Mouse (Mus musculus) forebrain, embryonic 14.5 days (tissue): Measurements from ENCODE around the gene Pgam1. TPM values are rescaled to one million over a fixed set of nuclear protein-coding genes. Genes with fewer than 3 reads are reported as not detected.

Experiments
- ATAC-seq: fragments of 200-750 bp; cut with Nextera tagmentation; 2 replicates; pipeline ENCODE4 v1.8.0; 2017; ENCODE audit warnings: mild to moderate bottlenecking, moderate library complexity
- DNase-seq: peaks from one replicate; pipeline ENCODE4 v3.0.0-alpha.2; 2015; ENCODE audit warnings: low spot score
- H3K27ac ChIP-seq: fragments of 300-500 bp; sonication (generic); 2 replicates; pipeline ENCODE4 v1.5.1; 2014; ENCODE audit warnings: low read depth, mild to moderate bottlenecking, control low read depth, low read length, moderate library complexity
- H3K27me3 ChIP-seq: fragments of 300-500 bp; sonication (generic); replicated peaks from 2 replicates; pipeline ENCODE4 v1.6.1; 2014; ENCODE audit warnings: low read length, control low read depth, mixed read lengths; ENCODE audit not compliant: control insufficient read depth, insufficient read depth
- H3K36me3 ChIP-seq: fragments of 300-500 bp; sonication (generic); 2 replicates; pipeline ENCODE4 v1.6.1; 2014; ENCODE audit warnings: low read length, control low read depth; ENCODE audit not compliant: control insufficient read depth, insufficient read depth
- H3K4me1 ChIP-seq: fragments of 300-500 bp; sonication (generic); 2 replicates; pipeline ENCODE4 v1.6.1; 2014; ENCODE audit warnings: antibody characterized with exemption, low read length, control low read depth; ENCODE audit not compliant: control insufficient read depth, insufficient read depth
- H3K4me2 ChIP-seq: fragments of 300-500 bp; sonication (generic); 2 replicates; pipeline ENCODE4 v1.6.1; 2014; ENCODE audit warnings: mild to moderate bottlenecking, control low read depth, low read length
- H3K4me3 ChIP-seq: fragments of 300-500 bp; sonication (generic); 2 replicates; pipeline ENCODE4 v1.5.1; 2014; ENCODE audit warnings: low read depth, low read length, control low read depth
- H3K9ac ChIP-seq: fragments of 300-500 bp; sonication (generic); 2 replicates; pipeline ENCODE4 v1.6.1; 2014; ENCODE audit warnings: mild to moderate bottlenecking, low read length, control low read depth, moderate library complexity
- H3K9me3 ChIP-seq: fragments of 300-500 bp; sonication (generic); replicated peaks from 2 replicates; pipeline ENCODE4 v1.6.1; 2016; ENCODE audit warnings: low read length, control low read depth, mixed read lengths; ENCODE audit not compliant: control insufficient read depth
- WGBS: fragments of 180-500 bp; shearing (Covaris S2); extraction: QIAGEN DNeasy Blood & Tissue Kit; methylation state at CpG from one replicate; pipeline ENCODE4 v1.1.7; 2014; 5-methylcytosine and 5-hydroxymethylcytosine counted together
- polyA plus RNA-seq: library from polyadenylated mRNA; unstranded; fragments of >200 nt; fragmentation: Nextera tagmentation; extraction: Ambion mirVana; gene quantifications from 2 replicates; pipeline ENCODE4 v1.2.1, GENCODE M21; 2014

Pgam1 gene
- polyA plus RNA-seq, 1 experiment from 2014 or later = 522 TPM

GRCm38 (mm10) chr19:41894959-41895358 lies 16.8 kb upstream of the Pgam1 start:
- Histone ChIP-seq H3K27me3 (no peaks in the 10 kb centered on the region), H3K4me1 (peaks cover 7% of the 10 kb centered on the region), H3K9me3 (no peaks in the 10 kb centered on the region), H3K4me3 (peak overlapping the region; percentile 78), H3K9ac (no peak overlapping the region), H3K36me3 (peaks cover 13% of the 10 kb centered on the region), H3K27ac (no peak overlapping the region), H3K4me2 (peak overlapping the region; percentile 89)
- ATAC-seq (no peak), DNase-seq (no peak)
- WGBS = 57% methylated on average over 7 of the region's 7 CpGs

GRCm38 (mm10) chr19:41895460-41896318 lies 16.0 kb upstream of the Pgam1 start, which contains the start of gene Rrp12:
Rrp12 (minus strand) TSS chr19:41896173.
- peak; percentile 97 for ATAC-seq
- Histone ChIP-seq H3K36me3 (peaks cover 7% of the 10 kb centered on the region; the same call in 1 of the 2 replicates), H3K9ac (peak within 1 kb of the TSS; percentile 66), H3K4me3 (peak within 1 kb of the TSS; percentile 78), H3K27me3 (no peaks in the 10 kb centered on the region), H3K9me3 (no peaks in the 10 kb centered on the region), H3K4me2 (peak within 1 kb of the TSS; percentile 89), H3K4me1 (peaks cover 7% of the 10 kb centered on the region), H3K27ac (no peak within 1 kb of the TSS)
- 1% methylated on average over 46 of the region's 46 CpGs for WGBS
- DNase-seq = peak; percentile 98

GRCm38 (mm10) chr19:41896319-41896711 lies 15.4 kb upstream of the Pgam1 start:
- ATAC-seq = peak; percentile 36; the same call in 1 of the 2 replicates
- peak overlapping the region; percentile 78 for H3K4me3 ChIP-seq
- H3K27ac ChIP-seq = no peak overlapping the region
- WGBS = 17% methylated on average over 18 of the region's 18 CpGs
- peak overlapping the region; percentile 66; the same call in 1 of the 2 replicates for H3K9ac ChIP-seq
- H3K27me3 ChIP-seq = no peaks in the 10 kb centered on the region
- peaks cover under 1% of the 10 kb centered on the region; the same call in 1 of the 2 replicates for H3K36me3 ChIP-seq
- no peaks in the 10 kb centered on the region for H3K9me3 ChIP-seq
- peaks cover 7% of the 10 kb centered on the region for H3K4me1 ChIP-seq
- peak overlapping the region; percentile 89 for H3K4me2 ChIP-seq
- DNase-seq = no peak

GRCm38 (mm10) chr19:41898860-41899259 lies 12.9 kb upstream of the Pgam1 start:
- no peaks in the 10 kb centered on the region for H3K36me3 ChIP-seq
- H3K27me3 ChIP-seq = no peaks in the 10 kb centered on the region
- H3K4me3 ChIP-seq = no peak overlapping the region
- 47% methylated on average over 4 of the region's 4 CpGs for WGBS
- no peak overlapping the region for H3K9ac ChIP-seq
- ATAC-seq (no peak), DNase-seq (peak; percentile 69)
- no peak overlapping the region for H3K27ac ChIP-seq
- no peaks in the 10 kb centered on the region for H3K9me3 ChIP-seq
- H3K4me2 ChIP-seq = no peak overlapping the region
- peaks cover 7% of the 10 kb centered on the region for H3K4me1 ChIP-seq

- no peak for ATAC-seq
- WGBS = 89% methylated on average over 8 of the region's 8 CpGs
- no peak overlapping the region for H3K27ac ChIP-seq
- DNase-seq = no peak
- no peaks in the 10 kb centered on the region for H3K36me3 ChIP-seq
- H3K4me3 ChIP-seq = no peak overlapping the region
- H3K9me3 ChIP-seq = no peaks in the 10 kb centered on the region
- peaks cover under 1% of the 10 kb centered on the region; the same call in 1 of the 2 replicates for H3K4me1 ChIP-seq
- no peaks in the 10 kb centered on the region for H3K27me3 ChIP-seq
- no peak overlapping the region for H3K9ac ChIP-seq
- H3K4me2 ChIP-seq = no peak overlapping the region
These were observed 11.1 kb upstream of the Pgam1 start for GRCm38 (mm10) chr19:41900495-41901090.

GRCm38 (mm10) chr19:41901696-41902095 lies 10.0 kb upstream of the Pgam1 start:
- 48% methylated on average over 2 of the region's 2 CpGs for WGBS

GRCm38 (mm10) chr19:41902848-41903593 lies 8.7 kb upstream of the Pgam1 start:
- H3K4me3 ChIP-seq = no peak overlapping the region
- no peak overlapping the region for H3K9ac ChIP-seq
- H3K36me3 ChIP-seq = no peaks in the 10 kb centered on the region
- H3K9me3 ChIP-seq = no peaks in the 10 kb centered on the region
- DNase-seq (no peak), ATAC-seq (no peak)
- H3K4me2 ChIP-seq = no peak overlapping the region
- no peaks in the 10 kb centered on the region for H3K27me3 ChIP-seq
- 89% methylated on average over 10 of the region's 10 CpGs for WGBS
- no peaks in the 10 kb centered on the region for H3K4me1 ChIP-seq
- H3K27ac ChIP-seq = no peak overlapping the region

More at GRCm38 (mm10) chr19:41901696-41902095, 10.0 kb upstream of the Pgam1 start:
- Histone ChIP-seq H3K4me2 (no peak overlapping the region), H3K4me3 (no peak overlapping the region), H3K9ac (no peak overlapping the region), H3K4me1 (no peaks in the 10 kb centered on the region), H3K27me3 (no peaks in the 10 kb centered on the region), H3K36me3 (no peaks in the 10 kb centered on the region), H3K9me3 (no peaks in the 10 kb centered on the region), H3K27ac (no peak overlapping the region)
- ATAC-seq (no peak), DNase-seq (peak; percentile 16)

- Histone ChIP-seq H3K27ac (no peak overlapping the region), H3K9ac (no peak overlapping the region), H3K9me3 (no peaks in the 10 kb centered on the region), H3K4me3 (no peak overlapping the region), H3K4me2 (no peak overlapping the region), H3K36me3 (no peaks in the 10 kb centered on the region), H3K4me1 (no peaks in the 10 kb centered on the region), H3K27me3 (no peaks in the 10 kb centered on the region)
- no peak for DNase-seq
- ATAC-seq = no peak
- 92% methylated on average over 2 of the region's 2 CpGs for WGBS
These were observed 6.5 kb upstream of the Pgam1 start for GRCm38 (mm10) chr19:41905246-41905645.
